Mouse (Mus musculus): Measurements from ENCODE around the gene Krt16. TPM values are rescaled to one million over a fixed set of nuclear protein-coding genes. Genes with fewer than 3 reads are reported as not detected.

The Krt16 gene
- polyA plus RNA-seq (2014; fragmentation: Illumina TruSeq; extraction: RNeasy Lipid Tissue Mini Kit (QIAGEN cat#74804); ENCODE audit: insufficient read depth, low read depth, low replicate concordance), result not detected

GRCm38 (mm10) chr11:100248852-100249465, at the start of gene Krt16:
Gene Krt16, minus strand, starts transcription at chr11:100248902.

GRCm38 (mm10) chr11:100269821-100270332, 21.2 kb upstream of the Krt16 start, which contains the start of gene Krt42:
Gene Krt42, minus strand, starts transcription at chr11:100269871.

GRCm38 (mm10) chr11:100260514-100261234, 12.0 kb upstream of the Krt16 start, which contains the start of gene Krt17:
Gene Krt17, minus strand, starts transcription at chr11:100261029.

DNA sequence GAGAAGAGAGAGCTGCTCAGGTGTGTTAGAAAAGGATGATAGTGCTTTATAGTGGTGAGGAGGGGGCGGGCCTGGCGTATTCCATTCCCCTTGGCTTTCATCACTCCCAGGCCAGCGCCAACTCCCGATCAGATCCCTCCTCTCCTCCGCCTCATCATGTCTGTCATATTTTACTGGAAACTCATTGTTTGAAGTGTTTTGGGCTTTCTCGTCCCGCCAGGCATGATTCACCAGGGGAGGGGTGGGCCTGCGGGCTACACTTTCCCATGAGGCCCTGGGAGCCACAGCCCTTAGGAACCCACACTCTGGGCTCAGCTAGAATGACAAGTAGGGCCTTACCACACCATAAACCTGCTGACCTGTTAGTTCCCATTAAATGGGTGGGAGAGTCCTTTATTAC, 41.2 kb downstream of the Krt16 start, which contains the start of gene Krt14:
Gene Krt14 (minus strand): TSS at position 51 of the 400 bp plus-strand sequence.

Other genes with a start within 250 kb of the Krt16 start
- gene Krt33a, start 232.7 kb downstream of the Krt16 start, polyA plus RNA-seq (2014; fragmentation: Illumina TruSeq; extraction: RNeasy Lipid Tissue Mini Kit (QIAGEN cat#74804); ENCODE audit: insufficient read depth, low read depth, low replicate concordance), result not detected
- not detected for gene Krt33b, start 219.0 kb downstream of the Krt16 start, polyA plus RNA-seq (2014; fragmentation: Illumina TruSeq; extraction: RNeasy Lipid Tissue Mini Kit (QIAGEN cat#74804); ENCODE audit: insufficient read depth, low read depth, low replicate concordance)
- gene Krt34, start 207.3 kb downstream of the Krt16 start, polyA plus RNA-seq (2014; fragmentation: Illumina TruSeq; extraction: RNeasy Lipid Tissue Mini Kit (QIAGEN cat#74804); ENCODE audit: insufficient read depth, low read depth, low replicate concordance), result 0.14 TPM
- not detected for gene Krt31, start 198.4 kb downstream of the Krt16 start, polyA plus RNA-seq (2014; fragmentation: Illumina TruSeq; extraction: RNeasy Lipid Tissue Mini Kit (QIAGEN cat#74804); ENCODE audit: insufficient read depth, low read depth, low replicate concordance)
- gene Krt32, start 160.7 kb downstream of the Krt16 start, polyA plus RNA-seq (2014; fragmentation: Illumina TruSeq; extraction: RNeasy Lipid Tissue Mini Kit (QIAGEN cat#74804); ENCODE audit: insufficient read depth, low read depth, low replicate concordance), result not detected
- not detected for gene Krt35, start 152.7 kb downstream of the Krt16 start, polyA plus RNA-seq (2014; fragmentation: Illumina TruSeq; extraction: RNeasy Lipid Tissue Mini Kit (QIAGEN cat#74804); ENCODE audit: insufficient read depth, low read depth, low replicate concordance)
- gene Krt36, start 143.3 kb downstream of the Krt16 start, polyA plus RNA-seq (2014; fragmentation: Illumina TruSeq; extraction: RNeasy Lipid Tissue Mini Kit (QIAGEN cat#74804); ENCODE audit: insufficient read depth, low read depth, low replicate concordance), result not detected
- gene Krt13, start 127.3 kb downstream of the Krt16 start, polyA plus RNA-seq (2014; fragmentation: Illumina TruSeq; extraction: RNeasy Lipid Tissue Mini Kit (QIAGEN cat#74804); ENCODE audit: insufficient read depth, low read depth, low replicate concordance), result 0.44 TPM
- 1.0 TPM for gene Krt15, start 113.0 kb downstream of the Krt16 start, polyA plus RNA-seq (2014; fragmentation: Illumina TruSeq; extraction: RNeasy Lipid Tissue Mini Kit (QIAGEN cat#74804); ENCODE audit: insufficient read depth, low read depth, low replicate concordance)
- 168 TPM for gene Krt19, start 100.2 kb downstream of the Krt16 start, polyA plus RNA-seq (2014; fragmentation: Illumina TruSeq; extraction: RNeasy Lipid Tissue Mini Kit (QIAGEN cat#74804); ENCODE audit: insufficient read depth, low read depth, low replicate concordance)
- gene Krt9, start 55.7 kb downstream of the Krt16 start, polyA plus RNA-seq (2014; fragmentation: Illumina TruSeq; extraction: RNeasy Lipid Tissue Mini Kit (QIAGEN cat#74804); ENCODE audit: insufficient read depth, low read depth, low replicate concordance), result not detected
- 0.52 TPM for gene Krt14, start 41.4 kb downstream of the Krt16 start, polyA plus RNA-seq (2014; fragmentation: Illumina TruSeq; extraction: RNeasy Lipid Tissue Mini Kit (QIAGEN cat#74804); ENCODE audit: insufficient read depth, low read depth, low replicate concordance)
- not detected for gene Krt17, start 12.1 kb upstream of the Krt16 start, polyA plus RNA-seq (2014; fragmentation: Illumina TruSeq; extraction: RNeasy Lipid Tissue Mini Kit (QIAGEN cat#74804); ENCODE audit: insufficient read depth, low read depth, low replicate concordance)
- not detected for gene Krt42, start 21.0 kb upstream of the Krt16 start, polyA plus RNA-seq (2014; fragmentation: Illumina TruSeq; extraction: RNeasy Lipid Tissue Mini Kit (QIAGEN cat#74804); ENCODE audit: insufficient read depth, low read depth, low replicate concordance)
- 1,257 TPM for gene Eif1, start 71.0 kb upstream of the Krt16 start, polyA plus RNA-seq (2014; fragmentation: Illumina TruSeq; extraction: RNeasy Lipid Tissue Mini Kit (QIAGEN cat#74804); ENCODE audit: insufficient read depth, low read depth, low replicate concordance)
- gene Gast, start 85.5 kb upstream of the Krt16 start, polyA plus RNA-seq (2014; fragmentation: Illumina TruSeq; extraction: RNeasy Lipid Tissue Mini Kit (QIAGEN cat#74804); ENCODE audit: insufficient read depth, low read depth, low replicate concordance), result not detected
- 5.0 TPM for gene Hap1, start 107.2 kb upstream of the Krt16 start, polyA plus RNA-seq (2014; fragmentation: Illumina TruSeq; extraction: RNeasy Lipid Tissue Mini Kit (QIAGEN cat#74804); ENCODE audit: insufficient read depth, low read depth, low replicate concordance)
- gene Jup, start 148.9 kb upstream of the Krt16 start, polyA plus RNA-seq (2014; fragmentation: Illumina TruSeq; extraction: RNeasy Lipid Tissue Mini Kit (QIAGEN cat#74804); ENCODE audit: insufficient read depth, low read depth, low replicate concordance), result 137 TPM
- gene P3h4, start 165.9 kb upstream of the Krt16 start, polyA plus RNA-seq (2014; fragmentation: Illumina TruSeq; extraction: RNeasy Lipid Tissue Mini Kit (QIAGEN cat#74804); ENCODE audit: insufficient read depth, low read depth, low replicate concordance), result 15.4 TPM
- 15.4 TPM for gene Fkbp10, start 166.8 kb upstream of the Krt16 start, polyA plus RNA-seq (2014; fragmentation: Illumina TruSeq; extraction: RNeasy Lipid Tissue Mini Kit (QIAGEN cat#74804); ENCODE audit: insufficient read depth, low read depth, low replicate concordance)
- 29.2 TPM for gene Nt5c3b, start 192.9 kb upstream of the Krt16 start, polyA plus RNA-seq (2014; fragmentation: Illumina TruSeq; extraction: RNeasy Lipid Tissue Mini Kit (QIAGEN cat#74804); ENCODE audit: insufficient read depth, low read depth, low replicate concordance)
- gene Klhl10, start 193.0 kb upstream of the Krt16 start, polyA plus RNA-seq (2014; fragmentation: Illumina TruSeq; extraction: RNeasy Lipid Tissue Mini Kit (QIAGEN cat#74804); ENCODE audit: insufficient read depth, low read depth, low replicate concordance), result 0.20 TPM
- gene Klhl11, start 223.8 kb upstream of the Krt16 start, polyA plus RNA-seq (2014; fragmentation: Illumina TruSeq; extraction: RNeasy Lipid Tissue Mini Kit (QIAGEN cat#74804); ENCODE audit: insufficient read depth, low read depth, low replicate concordance), result 1.3 TPM